Mouse (Mus musculus): ENCODE measurements at regions not wholly inside any gene's neighbourhood (a gene's known extent, or its start where the extent isn't known, plus 50 kb on each side); places are given as distances from the start of the nearest gene placed in this dataset.

GRCm38 (mm10) chr9:34423062-34423461 lies 62.6 kb upstream of the Kirrel3 start:
- DNase-seq (ENCODE audit: extremely low spot score) = no peak

- no peak for DNase-seq (ENCODE audit: extremely low spot score)
These were observed 59.1 kb upstream of the Kirrel3 start for GRCm38 (mm10) chr9:34426589-34426988.

- DNase-seq (ENCODE audit: extremely low spot score) = no peak
These were observed 58.0 kb upstream of the Kirrel3 start for GRCm38 (mm10) chr9:34427711-34428110.

All from embryo, embryonic 9.5 days (tissue).